Mouse (Mus musculus): Measurements from ENCODE around the gene Paqr7. TPM values are rescaled to one million over a fixed set of nuclear protein-coding genes. Genes with fewer than 3 reads are reported as not detected.

The Paqr7 gene
- polyA plus RNA-seq, 1 experiment from 2014 or later = 0.87 TPM

GRCm38 (mm10) chr4:134457130-134457825 is 39.2 kb upstream of the Paqr7 start:
- Histone ChIP-seq H3K27ac (replicated peaks; ENCODE audit: low read depth, low read length) (no peak overlapping the region), H3K4me2 (ENCODE audit: low read depth, low read length) (no peak overlapping the region), H3K4me3 (ENCODE audit: low read depth, low read length) (no peak overlapping the region), H3K4me1 (ENCODE audit: control insufficient read depth, insufficient read depth, low read length) (no peaks in the 10 kb centered on the region), H3K9me3 (replicated peaks; ENCODE audit: control insufficient read depth, low read length) (no peaks in the 10 kb centered on the region), H3K36me3 (replicated peaks; ENCODE audit: control insufficient read depth, insufficient read depth, low read depth, low read length) (no peaks in the 10 kb centered on the region), H3K9ac (replicated peaks; ENCODE audit: low read length) (no peak overlapping the region), H3K27me3 (ENCODE audit: control insufficient read depth, insufficient read depth, low read length) (peaks cover 5% of the 10 kb centered on the region; the same call in 1 of the 2 replicates)
- no peak for ATAC-seq (replicated peaks; ENCODE audit: insufficient number of reproducible peaks, low FRiP score, low TSS enrichment, low read depth)
- 54% methylated on average over 7 of the region's 7 CpGs for WGBS
- DNase-seq (ENCODE audit: low spot score) = no peak

GRCm38 (mm10) chr4:134458856-134459255 is 37.6 kb upstream of the Paqr7 start:
- Histone ChIP-seq H3K9ac (replicated peaks; ENCODE audit: low read length) (no peak overlapping the region), H3K36me3 (replicated peaks; ENCODE audit: control insufficient read depth, insufficient read depth, low read depth, low read length) (no peaks in the 10 kb centered on the region), H3K9me3 (replicated peaks; ENCODE audit: control insufficient read depth, low read length) (no peaks in the 10 kb centered on the region), H3K4me3 (ENCODE audit: low read depth, low read length) (no peak overlapping the region), H3K27me3 (ENCODE audit: control insufficient read depth, insufficient read depth, low read length) (peaks cover 1% of the 10 kb centered on the region; the same call in 1 of the 2 replicates), H3K27ac (replicated peaks; ENCODE audit: low read depth, low read length) (no peak overlapping the region), H3K4me2 (ENCODE audit: low read depth, low read length) (no peak overlapping the region), H3K4me1 (ENCODE audit: control insufficient read depth, insufficient read depth, low read length) (no peaks in the 10 kb centered on the region)
- DNase-seq (ENCODE audit: low spot score) (no peak), ATAC-seq (replicated peaks; ENCODE audit: insufficient number of reproducible peaks, low FRiP score, low TSS enrichment, low read depth) (no peak)
- 78% methylated on average over 5 of the region's 5 CpGs for WGBS

GRCm38 (mm10) chr4:134460277-134460676 is 36.2 kb upstream of the Paqr7 start:
- Histone ChIP-seq H3K9ac (replicated peaks; ENCODE audit: low read length) (no peak overlapping the region), H3K27me3 (ENCODE audit: control insufficient read depth, insufficient read depth, low read length) (no peaks in the 10 kb centered on the region), H3K9me3 (replicated peaks; ENCODE audit: control insufficient read depth, low read length) (no peaks in the 10 kb centered on the region), H3K36me3 (replicated peaks; ENCODE audit: control insufficient read depth, insufficient read depth, low read depth, low read length) (no peaks in the 10 kb centered on the region), H3K4me1 (ENCODE audit: control insufficient read depth, insufficient read depth, low read length) (no peaks in the 10 kb centered on the region), H3K4me2 (ENCODE audit: low read depth, low read length) (no peak overlapping the region), H3K4me3 (ENCODE audit: low read depth, low read length) (no peak overlapping the region), H3K27ac (replicated peaks; ENCODE audit: low read depth, low read length) (no peak overlapping the region)
- ATAC-seq (replicated peaks; ENCODE audit: insufficient number of reproducible peaks, low FRiP score, low TSS enrichment, low read depth) (no peak), DNase-seq (ENCODE audit: low spot score) (no peak)
- WGBS = 79% methylated on average over 10 of the region's 10 CpGs

- no peak overlapping the region for H3K27ac ChIP-seq (replicated peaks; ENCODE audit: low read depth, low read length)
- ATAC-seq (replicated peaks; ENCODE audit: insufficient number of reproducible peaks, low FRiP score, low TSS enrichment, low read depth) = no peak
- WGBS = 74% methylated on average over 5 of the region's 5 CpGs
- no peaks in the 10 kb centered on the region for H3K4me1 ChIP-seq (ENCODE audit: control insufficient read depth, insufficient read depth, low read length)
- no peak overlapping the region for H3K9ac ChIP-seq (replicated peaks; ENCODE audit: low read length)
- H3K4me3 ChIP-seq (ENCODE audit: low read depth, low read length) = no peak overlapping the region
- no peaks in the 10 kb centered on the region for H3K36me3 ChIP-seq (replicated peaks; ENCODE audit: control insufficient read depth, insufficient read depth, low read depth, low read length)
- H3K27me3 ChIP-seq (ENCODE audit: control insufficient read depth, insufficient read depth, low read length) = no peaks in the 10 kb centered on the region
- no peak overlapping the region for H3K4me2 ChIP-seq (ENCODE audit: low read depth, low read length)
- no peak for DNase-seq (ENCODE audit: low spot score)
- H3K9me3 ChIP-seq (replicated peaks; ENCODE audit: control insufficient read depth, low read length) = no peaks in the 10 kb centered on the region
Observed at GRCm38 (mm10) chr4:134461252-134461651, 35.2 kb upstream of the Paqr7 start.

GRCm38 (mm10) chr4:134465789-134466188 is 30.7 kb upstream of the Paqr7 start:
- WGBS = 40% methylated on average over 12 of the region's 12 CpGs
- ATAC-seq (replicated peaks; ENCODE audit: insufficient number of reproducible peaks, low FRiP score, low TSS enrichment, low read depth) (no peak), DNase-seq (ENCODE audit: low spot score) (no peak)
- Histone ChIP-seq H3K4me3 (ENCODE audit: low read depth, low read length) (no peak overlapping the region), H3K4me2 (ENCODE audit: low read depth, low read length) (no peak overlapping the region), H3K27ac (replicated peaks; ENCODE audit: low read depth, low read length) (no peak overlapping the region), H3K9me3 (replicated peaks; ENCODE audit: control insufficient read depth, low read length) (no peaks in the 10 kb centered on the region), H3K9ac (replicated peaks; ENCODE audit: low read length) (no peak overlapping the region), H3K4me1 (ENCODE audit: control insufficient read depth, insufficient read depth, low read length) (no peaks in the 10 kb centered on the region; the same call in 1 of the 2 replicates), H3K27me3 (ENCODE audit: control insufficient read depth, insufficient read depth, low read length) (no peaks in the 10 kb centered on the region), H3K36me3 (replicated peaks; ENCODE audit: control insufficient read depth, insufficient read depth, low read depth, low read length) (no peaks in the 10 kb centered on the region; the same call in 1 of the 2 replicates)

- no peaks in the 10 kb centered on the region; the same call in 1 of the 2 replicates for H3K4me1 ChIP-seq (ENCODE audit: control insufficient read depth, insufficient read depth, low read length)
- H3K27ac ChIP-seq (replicated peaks; ENCODE audit: low read depth, low read length) = no peak overlapping the region
- no peak overlapping the region for H3K4me3 ChIP-seq (ENCODE audit: low read depth, low read length)
- no peaks in the 10 kb centered on the region for H3K9me3 ChIP-seq (replicated peaks; ENCODE audit: control insufficient read depth, low read length)
- peak overlapping the region; percentile 86; the same call in 1 of the 2 replicates for H3K4me2 ChIP-seq (ENCODE audit: low read depth, low read length)
- no peaks in the 10 kb centered on the region for H3K27me3 ChIP-seq (ENCODE audit: control insufficient read depth, insufficient read depth, low read length)
- H3K36me3 ChIP-seq (replicated peaks; ENCODE audit: control insufficient read depth, insufficient read depth, low read depth, low read length) = peaks cover 5% of the 10 kb centered on the region
- H3K9ac ChIP-seq (replicated peaks; ENCODE audit: low read length) = peak overlapping the region; percentile 97; the same call in 1 of the 2 replicates
- no peak for ATAC-seq (replicated peaks; ENCODE audit: insufficient number of reproducible peaks, low FRiP score, low TSS enrichment, low read depth)
- 71% methylated on average over 11 of the region's 11 CpGs for WGBS
- DNase-seq (ENCODE audit: low spot score) = no peak
Observed at GRCm38 (mm10) chr4:134466381-134467262, 29.9 kb upstream of the Paqr7 start.

- Histone ChIP-seq H3K9me3 (replicated peaks; ENCODE audit: control insufficient read depth, low read length) (no peaks in the 10 kb centered on the region), H3K4me3 (ENCODE audit: low read depth, low read length) (peak overlapping the region; percentile 96), H3K4me1 (ENCODE audit: control insufficient read depth, insufficient read depth, low read length) (no peaks in the 10 kb centered on the region; the same call in 1 of the 2 replicates), H3K9ac (replicated peaks; ENCODE audit: low read length) (peak overlapping the region; percentile 97), H3K4me2 (ENCODE audit: low read depth, low read length) (peak overlapping the region; percentile 86), H3K36me3 (replicated peaks; ENCODE audit: control insufficient read depth, insufficient read depth, low read depth, low read length) (peaks cover 9% of the 10 kb centered on the region), H3K27me3 (ENCODE audit: control insufficient read depth, insufficient read depth, low read length) (no peaks in the 10 kb centered on the region), H3K27ac (replicated peaks; ENCODE audit: low read depth, low read length) (no peak overlapping the region)
- whole genome bisulfite sequencing = 2% methylated on average over 31 of the region's 31 CpGs
- DNase-seq (ENCODE audit: low spot score) (peak; percentile 46), ATAC-seq (replicated peaks; ENCODE audit: insufficient number of reproducible peaks, low FRiP score, low TSS enrichment, low read depth) (peak; percentile 47; the same call in 1 of the 2 replicates)
Observed at GRCm38 (mm10) chr4:134467435-134468214, 28.9 kb upstream of the Paqr7 start.
